Mouse (Mus musculus): ENCODE measurements around the gene Sdccag8. TPM values are rescaled to one million over a fixed set of nuclear protein-coding genes. Genes with fewer than 3 reads are reported as not detected.

Gene Sdccag8
- polyA plus RNA-seq, 1 experiment, result 13.3 TPM

- 95% methylated on average over 5 of the region's 5 CpGs for WGBS
Measured at GRCm38 (mm10) chr1:176943126-176943525, 128.7 kb downstream of the Sdccag8 start.

GRCm38 (mm10) chr1:176943987-176944386 is 129.5 kb downstream of the Sdccag8 start:
- no peaks in the 10 kb centered on the region for H3K36me3 ChIP-seq (ENCODE audit: control insufficient read depth, insufficient read depth, low read length)
- no peak for DNase-seq
- no peaks in the 10 kb centered on the region for H3K27me3 ChIP-seq (replicated peaks; ENCODE audit: control insufficient read depth, insufficient read depth, low read length)
- H3K27ac ChIP-seq (ENCODE audit: insufficient read depth, low read depth, low read length), result no peak overlapping the region
- 75% methylated on average over 5 of the region's 5 CpGs for WGBS
- TF ChIP-seq CTCF (conservative IDR thresholded peaks at IDR 0.05; ENCODE audit: insufficient read depth, insufficient read length, low read depth, low read length), result no peak
- TF ChIP-seq POLR2A (IDR thresholded peaks at IDR 0.05; ENCODE audit: low read depth, low read length), result no peak
- no peaks in the 10 kb centered on the region for H3K4me1 ChIP-seq (ENCODE audit: control insufficient read depth, insufficient read depth, low read length)
- no peak overlapping the region for H3K4me3 ChIP-seq (ENCODE audit: insufficient read depth, low read depth, low read length)

More at GRCm38 (mm10) chr1:176943126-176943525, 128.7 kb downstream of the Sdccag8 start:
- Histone ChIP-seq H3K4me1 (ENCODE audit: control insufficient read depth, insufficient read depth, low read length) (no peaks in the 10 kb centered on the region), H3K27me3 (replicated peaks; ENCODE audit: control insufficient read depth, insufficient read depth, low read length) (no peaks in the 10 kb centered on the region), H3K27ac (ENCODE audit: insufficient read depth, low read depth, low read length) (no peak overlapping the region), H3K36me3 (ENCODE audit: control insufficient read depth, insufficient read depth, low read length) (no peaks in the 10 kb centered on the region), H3K4me3 (ENCODE audit: insufficient read depth, low read depth, low read length) (no peak overlapping the region)
- no peak for DNase-seq
- no peak for TF ChIP-seq CTCF (conservative IDR thresholded peaks at IDR 0.05; ENCODE audit: insufficient read depth, insufficient read length, low read depth, low read length)
- TF ChIP-seq POLR2A (IDR thresholded peaks at IDR 0.05; ENCODE audit: low read depth, low read length), result no peak

GRCm38 (mm10) chr1:176944458-176945174 is 130.2 kb downstream of the Sdccag8 start:
- no peak for DNase-seq
- no peak for TF ChIP-seq CTCF (conservative IDR thresholded peaks at IDR 0.05; ENCODE audit: insufficient read depth, insufficient read length, low read depth, low read length)
- no peak for TF ChIP-seq POLR2A (IDR thresholded peaks at IDR 0.05; ENCODE audit: low read depth, low read length)
- H3K27ac ChIP-seq (ENCODE audit: insufficient read depth, low read depth, low read length), result no peak overlapping the region
- H3K4me1 ChIP-seq (ENCODE audit: control insufficient read depth, insufficient read depth, low read length), result no peaks in the 10 kb centered on the region
- WGBS, result 84% methylated on average over 8 of the region's 8 CpGs
- H3K36me3 ChIP-seq (ENCODE audit: control insufficient read depth, insufficient read depth, low read length), result no peaks in the 10 kb centered on the region
- no peaks in the 10 kb centered on the region for H3K27me3 ChIP-seq (replicated peaks; ENCODE audit: control insufficient read depth, insufficient read depth, low read length)
- no peak overlapping the region for H3K4me3 ChIP-seq (ENCODE audit: insufficient read depth, low read depth, low read length)

GRCm38 (mm10) chr1:176945175-176945540 is 130.7 kb downstream of the Sdccag8 start:
- no peaks in the 10 kb centered on the region for H3K36me3 ChIP-seq (ENCODE audit: control insufficient read depth, insufficient read depth, low read length)
- H3K27ac ChIP-seq (ENCODE audit: insufficient read depth, low read depth, low read length), result no peak overlapping the region
- TF ChIP-seq CTCF (conservative IDR thresholded peaks at IDR 0.05; ENCODE audit: insufficient read depth, insufficient read length, low read depth, low read length), result no peak
- no peak for DNase-seq
- no peaks in the 10 kb centered on the region for H3K27me3 ChIP-seq (replicated peaks; ENCODE audit: control insufficient read depth, insufficient read depth, low read length)
- H3K4me1 ChIP-seq (ENCODE audit: control insufficient read depth, insufficient read depth, low read length), result no peaks in the 10 kb centered on the region
- H3K4me3 ChIP-seq (ENCODE audit: insufficient read depth, low read depth, low read length), result no peak overlapping the region
- 89% methylated on average over 12 of the region's 12 CpGs for WGBS

- no peak for TF ChIP-seq CTCF (conservative IDR thresholded peaks at IDR 0.05; ENCODE audit: insufficient read depth, insufficient read length, low read depth, low read length)
- no peak for TF ChIP-seq POLR2A (IDR thresholded peaks at IDR 0.05; ENCODE audit: low read depth, low read length)
- DNase-seq, result no peak
- no peak overlapping the region for H3K27ac ChIP-seq (ENCODE audit: insufficient read depth, low read depth, low read length)
Measured at GRCm38 (mm10) chr1:176946031-176946795, 131.8 kb downstream of the Sdccag8 start.

GRCm38 (mm10) chr1:176946796-176947181 is 132.3 kb downstream of the Sdccag8 start:
- 87% methylated on average over 7 of the region's 7 CpGs for WGBS
- Histone ChIP-seq H3K27ac (ENCODE audit: insufficient read depth, low read depth, low read length) (no peak overlapping the region), H3K4me3 (ENCODE audit: insufficient read depth, low read depth, low read length) (no peak overlapping the region), H3K27me3 (replicated peaks; ENCODE audit: control insufficient read depth, insufficient read depth, low read length) (no peaks in the 10 kb centered on the region), H3K36me3 (ENCODE audit: control insufficient read depth, insufficient read depth, low read length) (no peaks in the 10 kb centered on the region), H3K4me1 (ENCODE audit: control insufficient read depth, insufficient read depth, low read length) (no peaks in the 10 kb centered on the region)
- TF ChIP-seq CTCF (conservative IDR thresholded peaks at IDR 0.05; ENCODE audit: insufficient read depth, insufficient read length, low read depth, low read length), result no peak
- TF ChIP-seq POLR2A (IDR thresholded peaks at IDR 0.05; ENCODE audit: low read depth, low read length), result no peak
- no peak for DNase-seq

More at GRCm38 (mm10) chr1:176946031-176946795, 131.8 kb downstream of the Sdccag8 start:
- no peaks in the 10 kb centered on the region for H3K4me1 ChIP-seq (ENCODE audit: control insufficient read depth, insufficient read depth, low read length)
- 85% methylated on average over 11 of the region's 11 CpGs for WGBS
- no peak overlapping the region for H3K4me3 ChIP-seq (ENCODE audit: insufficient read depth, low read depth, low read length)
- H3K36me3 ChIP-seq (ENCODE audit: control insufficient read depth, insufficient read depth, low read length), result no peaks in the 10 kb centered on the region
- H3K27me3 ChIP-seq (replicated peaks; ENCODE audit: control insufficient read depth, insufficient read depth, low read length), result no peaks in the 10 kb centered on the region

- no peaks in the 10 kb centered on the region for H3K27me3 ChIP-seq (replicated peaks; ENCODE audit: control insufficient read depth, insufficient read depth, low read length)
- no peaks in the 10 kb centered on the region for H3K4me1 ChIP-seq (ENCODE audit: control insufficient read depth, insufficient read depth, low read length)
- no peak overlapping the region for H3K4me3 ChIP-seq (ENCODE audit: insufficient read depth, low read depth, low read length)
- H3K27ac ChIP-seq (ENCODE audit: insufficient read depth, low read depth, low read length), result no peak overlapping the region
- WGBS, result 82% methylated on average over 6 of the region's 6 CpGs
- no peaks in the 10 kb centered on the region for H3K36me3 ChIP-seq (ENCODE audit: control insufficient read depth, insufficient read depth, low read length)
- no peak for DNase-seq
- TF ChIP-seq CTCF (conservative IDR thresholded peaks at IDR 0.05; ENCODE audit: insufficient read depth, insufficient read length, low read depth, low read length) (no peak), POLR2A (IDR thresholded peaks at IDR 0.05; ENCODE audit: low read depth, low read length) (no peak)
Measured at GRCm38 (mm10) chr1:176948861-176949260, 134.4 kb downstream of the Sdccag8 start.
